Mouse (Mus musculus): ENCODE measurements around the gene Serinc3.
"Not testable (repeated sequence)": the region's sequence is repeated elsewhere in the genome, so short reads cannot be mapped to it uniquely, and the experiment has no call there.

Gene Serinc3

GRCm38 (mm10) chr2:163631223-163631622, 13.7 kb downstream of the Serinc3 start:
- DNase-seq (ENCODE audit: low read depth, low spot score), result no peak

- not testable (repeated sequence) for DNase-seq (ENCODE audit: low read depth, low spot score)
Measured at GRCm38 (mm10) chr2:163621401-163621800, 23.5 kb downstream of the Serinc3 start.

GRCm38 (mm10) chr2:163620451-163620850, 24.5 kb downstream of the Serinc3 start:
- DNase-seq (ENCODE audit: low read depth, low spot score), result no peak

- no peak for DNase-seq (ENCODE audit: low read depth, low spot score)
Measured at GRCm38 (mm10) chr2:163617874-163618273, 27.1 kb downstream of the Serinc3 start.

- DNase-seq (ENCODE audit: low read depth, low spot score), result no peak
Measured at GRCm38 (mm10) chr2:163617232-163617863, 27.6 kb downstream of the Serinc3 start.

- no peak for DNase-seq (ENCODE audit: low read depth, low spot score)
Measured at GRCm38 (mm10) chr2:163616652-163617227, 28.2 kb downstream of the Serinc3 start.

GRCm38 (mm10) chr2:163615906-163616651, 28.9 kb downstream of the Serinc3 start:
- DNase-seq (ENCODE audit: low read depth, low spot score), result no peak

- DNase-seq (ENCODE audit: low read depth, low spot score), result no peak
Measured at GRCm38 (mm10) chr2:163615401-163615800, 29.5 kb downstream of the Serinc3 start.

- no peak for DNase-seq (ENCODE audit: low read depth, low spot score)
Measured at GRCm38 (mm10) chr2:163613990-163614389, 30.9 kb downstream of the Serinc3 start.

GRCm38 (mm10) chr2:163613206-163613605, 31.7 kb downstream of the Serinc3 start:
- no peak for DNase-seq (ENCODE audit: low read depth, low spot score)

- no peak for DNase-seq (ENCODE audit: low read depth, low spot score)
Measured at GRCm38 (mm10) chr2:163611176-163611575, 33.8 kb downstream of the Serinc3 start.

GRCm38 (mm10) chr2:163609281-163609975, 35.5 kb downstream of the Serinc3 start:
- no peak for DNase-seq (ENCODE audit: low read depth, low spot score)

GRCm38 (mm10) chr2:163608008-163608407, 36.9 kb downstream of the Serinc3 start:
- no peak for DNase-seq (ENCODE audit: low read depth, low spot score)

- no peak for DNase-seq (ENCODE audit: low read depth, low spot score)
Measured at GRCm38 (mm10) chr2:163606161-163606560, 38.8 kb downstream of the Serinc3 start.

GRCm38 (mm10) chr2:163602101-163602971, 42.6 kb downstream of the Serinc3 start, which contains the start of gene Ttpal:
Ttpal (plus strand) TSS chr2:163602314.
- peak; percentile 83 for DNase-seq (ENCODE audit: low read depth, low spot score)

GRCm38 (mm10) chr2:163601712-163602100, 43.2 kb downstream of the Serinc3 start:
- DNase-seq (ENCODE audit: low read depth, low spot score), result no peak

GRCm38 (mm10) chr2:163601066-163601465, 43.9 kb downstream of the Serinc3 start:
- no peak for DNase-seq (ENCODE audit: low read depth, low spot score)

- peak; percentile 54 for DNase-seq (ENCODE audit: low read depth, low spot score)
Measured at GRCm38 (mm10) chr2:163599226-163599625, 45.7 kb downstream of the Serinc3 start.

GRCm38 (mm10) chr2:163597661-163598060, 47.3 kb downstream of the Serinc3 start:
- peak; percentile 30 for DNase-seq (ENCODE audit: low read depth, low spot score)

- no peak for DNase-seq (ENCODE audit: low read depth, low spot score)
Measured at GRCm38 (mm10) chr2:163596873-163597155, 48.1 kb downstream of the Serinc3 start.

Measured in retina, postnatal 7 days (tissue).